Mouse (Mus musculus) bone marrow macrophage, adult 2 months (primary cell): ENCODE measurements at regions not wholly inside any gene's neighbourhood (a gene's known extent, or its start where the extent isn't known, plus 50 kb on each side); places are given as distances from the start of the nearest gene placed in this dataset.

Experiments
- CTCF ChIP-seq: IDR thresholded peaks from 2 replicates; pipeline ENCODE4 v1.5.1; 2012; ENCODE audit warnings: low read depth, mild to moderate bottlenecking, low read length, moderate library complexity
- POLR2A ChIP-seq: IDR thresholded peaks from 2 replicates; pipeline ENCODE4 v1.6.1; 2012; ENCODE audit warnings: mild to moderate bottlenecking, low read depth, low read length, borderline replicate concordance

GRCm38 (mm10) chr2:167774806-167775179 lies 85.2 kb upstream of the Tmem189 start:
- no peak for TF ChIP-seq POLR2A
- TF ChIP-seq CTCF: no peak
